Mouse (Mus musculus): ENCODE results near the gene Bmpr1b. TPM values are rescaled to one million over a fixed set of nuclear protein-coding genes. Genes with fewer than 3 reads are reported as not detected.

The Bmpr1b gene
- polyA plus RNA-seq, 1 experiment: 0.05 TPM

DNA sequence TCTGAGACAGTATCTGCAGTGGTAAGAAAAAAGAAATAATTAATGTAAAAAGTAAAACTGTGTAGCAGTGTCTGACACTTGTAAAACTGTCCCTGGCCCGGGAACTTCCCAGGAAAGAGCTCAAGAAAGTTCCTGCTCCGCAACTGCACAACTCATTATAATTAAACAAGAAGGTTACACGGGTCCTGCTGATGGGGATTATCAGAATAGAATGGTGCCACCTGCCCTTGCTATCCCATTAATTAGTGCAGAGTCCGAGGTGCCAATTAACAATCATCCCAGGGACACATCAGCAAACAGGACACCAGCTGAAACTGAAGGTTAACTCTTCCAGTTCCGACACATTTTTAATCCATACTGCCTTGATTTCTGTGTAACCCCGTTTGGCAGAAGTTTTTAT lies 216.3 kb downstream of the Bmpr1b start:
- WGBS: 82% methylated on average over 6 of the region's 6 CpGs

DNA sequence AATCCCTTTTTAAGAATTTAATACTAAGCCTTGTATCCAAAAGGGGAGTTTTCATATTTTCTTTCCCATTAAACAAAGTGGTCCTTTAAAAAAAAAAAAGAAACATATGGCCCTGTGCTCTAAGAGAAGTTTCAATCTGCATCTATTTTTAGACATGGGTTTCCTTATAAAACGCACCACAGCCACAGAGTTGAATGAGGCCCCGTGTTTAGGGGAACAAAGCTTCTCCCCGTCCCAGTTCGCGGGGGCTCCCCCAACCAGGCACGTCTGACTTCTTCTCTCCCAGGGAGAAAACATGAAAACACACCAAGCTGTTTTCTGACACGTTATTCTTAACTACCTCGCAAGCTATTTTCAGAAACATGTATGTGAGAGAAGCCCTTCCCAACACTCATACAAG lies 218.6 kb downstream of the Bmpr1b start:
- DNase-seq: no peak
- Histone ChIP-seq H3K4me1 (replicated peaks; ENCODE audit: control insufficient read depth, insufficient read depth, low read length) (no peaks in the 10 kb centered on the region), H3K27me3 (ENCODE audit: control insufficient read depth, insufficient read depth, low read length) (no peaks in the 10 kb centered on the region), H3K4me3 (ENCODE audit: control insufficient read depth, insufficient read depth, low read length) (no peak overlapping the region), H3K27ac (ENCODE audit: control insufficient read depth, insufficient read depth, low read length) (no peak overlapping the region), H3K36me3 (ENCODE audit: control insufficient read depth, insufficient read depth, low read length) (no peaks in the 10 kb centered on the region)
- 12% methylated on average over 8 of the region's 8 CpGs for WGBS
- TF ChIP-seq CTCF (IDR thresholded peaks at IDR 0.05; ENCODE audit: borderline replicate concordance, control insufficient read depth, extremely low read depth, insufficient read depth, low read length, poor library complexity) (no peak), POLR2A (IDR thresholded peaks at IDR 0.05; ENCODE audit: control insufficient read depth, extremely low read depth, insufficient read depth, low read length, poor library complexity) (no peak)

More for the DNA sequence above, 216.3 kb downstream of the Bmpr1b start:
- TF ChIP-seq CTCF (IDR thresholded peaks at IDR 0.05; ENCODE audit: borderline replicate concordance, control insufficient read depth, extremely low read depth, insufficient read depth, low read length, poor library complexity): no peak
- TF ChIP-seq POLR2A (IDR thresholded peaks at IDR 0.05; ENCODE audit: control insufficient read depth, extremely low read depth, insufficient read depth, low read length, poor library complexity): no peak
- Histone ChIP-seq H3K4me1 (replicated peaks; ENCODE audit: control insufficient read depth, insufficient read depth, low read length) (no peaks in the 10 kb centered on the region), H3K27ac (ENCODE audit: control insufficient read depth, insufficient read depth, low read length) (no peak overlapping the region), H3K27me3 (ENCODE audit: control insufficient read depth, insufficient read depth, low read length) (no peaks in the 10 kb centered on the region), H3K4me3 (ENCODE audit: control insufficient read depth, insufficient read depth, low read length) (no peak overlapping the region), H3K36me3 (ENCODE audit: control insufficient read depth, insufficient read depth, low read length) (no peaks in the 10 kb centered on the region)
- DNase-seq: no peak

DNA sequence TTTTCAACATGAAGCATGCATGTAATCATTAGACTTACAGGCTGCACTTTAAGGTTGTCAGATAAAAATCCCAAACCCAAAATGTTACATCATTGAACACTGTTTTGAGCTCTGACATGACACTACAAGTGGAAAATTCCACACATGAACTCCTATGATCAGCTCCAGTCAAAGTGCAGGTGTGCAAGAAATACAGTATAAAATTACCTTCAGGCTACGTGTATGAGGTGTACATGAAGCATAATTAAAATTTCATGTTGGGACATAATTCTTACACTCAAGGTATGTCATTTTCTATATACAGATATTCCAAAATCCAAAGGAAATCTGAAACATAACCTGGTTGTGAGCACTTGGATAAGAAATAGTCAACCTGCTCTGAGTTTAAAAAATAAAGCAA lies 220.7 kb downstream of the Bmpr1b start:
- TF ChIP-seq POLR2A (IDR thresholded peaks at IDR 0.05; ENCODE audit: control insufficient read depth, extremely low read depth, insufficient read depth, low read length, poor library complexity): no peak
- no peak for TF ChIP-seq CTCF (IDR thresholded peaks at IDR 0.05; ENCODE audit: borderline replicate concordance, control insufficient read depth, extremely low read depth, insufficient read depth, low read length, poor library complexity)
- WGBS: 97% methylated on average over 1 of the region's 1 CpGs
- Histone ChIP-seq H3K4me1 (replicated peaks; ENCODE audit: control insufficient read depth, insufficient read depth, low read length) (no peaks in the 10 kb centered on the region), H3K4me3 (ENCODE audit: control insufficient read depth, insufficient read depth, low read length) (no peak overlapping the region), H3K36me3 (ENCODE audit: control insufficient read depth, insufficient read depth, low read length) (no peaks in the 10 kb centered on the region), H3K27ac (ENCODE audit: control insufficient read depth, insufficient read depth, low read length) (no peak overlapping the region), H3K27me3 (ENCODE audit: control insufficient read depth, insufficient read depth, low read length) (no peaks in the 10 kb centered on the region)
- no peak for DNase-seq

DNA sequence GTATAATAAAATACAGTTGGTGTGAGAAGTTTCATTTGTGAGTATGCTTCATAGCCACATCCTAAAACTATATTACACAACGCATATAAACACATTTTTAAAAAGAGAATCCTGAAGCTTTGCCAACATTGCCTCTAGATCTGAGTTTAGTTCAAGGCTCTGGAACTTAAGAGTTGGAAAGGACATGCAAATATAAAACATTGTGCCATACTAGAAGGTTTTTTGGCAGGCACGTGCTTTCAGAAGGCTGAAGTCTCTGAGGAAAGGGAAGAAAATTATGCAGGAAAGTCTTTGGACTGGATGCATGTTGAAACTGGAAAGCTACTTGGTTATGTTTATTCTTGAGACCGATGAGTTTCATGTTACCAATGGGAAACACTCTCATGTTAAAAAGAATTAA lies 221.1 kb downstream of the Bmpr1b start:
- H3K4me3 ChIP-seq (ENCODE audit: control insufficient read depth, insufficient read depth, low read length): no peak overlapping the region
- 88% methylated on average over 3 of the region's 3 CpGs for WGBS

DNA sequence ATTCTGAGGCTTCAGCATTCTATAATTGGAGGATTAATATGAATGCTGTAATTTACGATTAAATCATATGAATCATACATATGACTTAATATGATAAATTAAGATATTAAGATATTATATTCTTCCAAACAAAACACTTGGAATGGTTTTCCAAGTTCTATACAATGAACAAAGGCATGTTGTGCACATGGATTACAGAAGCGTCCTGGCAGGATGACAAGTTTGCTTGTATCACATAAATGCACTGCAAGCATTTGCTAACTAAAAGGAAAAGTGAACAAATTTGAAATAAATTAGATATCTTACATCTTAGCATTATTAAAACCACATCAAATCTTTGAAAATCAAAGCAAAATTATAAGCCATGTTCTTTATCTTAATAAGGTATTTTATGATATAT lies 222.4 kb downstream of the Bmpr1b start:
- no peak for DNase-seq
- no peaks in the 10 kb centered on the region for H3K36me3 ChIP-seq (ENCODE audit: control insufficient read depth, insufficient read depth, low read length)
- no peak for TF ChIP-seq CTCF (IDR thresholded peaks at IDR 0.05; ENCODE audit: borderline replicate concordance, control insufficient read depth, extremely low read depth, insufficient read depth, low read length, poor library complexity)
- no peak for TF ChIP-seq POLR2A (IDR thresholded peaks at IDR 0.05; ENCODE audit: control insufficient read depth, extremely low read depth, insufficient read depth, low read length, poor library complexity)
- H3K4me1 ChIP-seq (replicated peaks; ENCODE audit: control insufficient read depth, insufficient read depth, low read length): no peaks in the 10 kb centered on the region
- 98% methylated on average over 2 of the region's 2 CpGs for WGBS
- no peak overlapping the region for H3K27ac ChIP-seq (ENCODE audit: control insufficient read depth, insufficient read depth, low read length)
- H3K27me3 ChIP-seq (ENCODE audit: control insufficient read depth, insufficient read depth, low read length): no peaks in the 10 kb centered on the region
- no peak overlapping the region for H3K4me3 ChIP-seq (ENCODE audit: control insufficient read depth, insufficient read depth, low read length)

More for the DNA sequence above, 221.1 kb downstream of the Bmpr1b start:
- Histone ChIP-seq H3K27me3 (ENCODE audit: control insufficient read depth, insufficient read depth, low read length) (no peaks in the 10 kb centered on the region), H3K36me3 (ENCODE audit: control insufficient read depth, insufficient read depth, low read length) (no peaks in the 10 kb centered on the region), H3K4me1 (replicated peaks; ENCODE audit: control insufficient read depth, insufficient read depth, low read length) (no peaks in the 10 kb centered on the region), H3K27ac (ENCODE audit: control insufficient read depth, insufficient read depth, low read length) (no peak overlapping the region)
- DNase-seq: no peak
- TF ChIP-seq CTCF (IDR thresholded peaks at IDR 0.05; ENCODE audit: borderline replicate concordance, control insufficient read depth, extremely low read depth, insufficient read depth, low read length, poor library complexity): no peak
- TF ChIP-seq POLR2A (IDR thresholded peaks at IDR 0.05; ENCODE audit: control insufficient read depth, extremely low read depth, insufficient read depth, low read length, poor library complexity): no peak

DNA sequence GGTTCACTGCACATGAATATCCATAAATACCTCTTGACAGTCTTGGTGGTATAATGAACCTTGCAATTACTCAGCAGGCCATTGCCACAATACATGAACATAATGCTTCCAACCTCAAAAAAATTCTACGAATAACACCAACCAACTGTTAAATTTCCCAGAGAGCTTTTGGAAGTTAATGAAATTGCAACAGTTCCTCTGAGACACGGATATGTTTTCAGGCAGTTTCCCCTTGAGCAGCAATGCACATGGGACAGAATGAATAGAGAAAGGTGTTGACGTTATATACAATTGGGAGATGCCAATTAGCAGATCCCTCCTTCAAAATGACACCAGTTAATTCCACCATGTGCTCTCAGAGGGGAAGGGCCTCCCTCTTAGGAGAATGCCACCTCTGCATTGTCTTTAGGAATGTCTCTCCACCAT lies 225.9 kb downstream of the Bmpr1b start:
- 94% methylated on average over 3 of the region's 3 CpGs for WGBS
- DNase-seq: no peak
- Histone ChIP-seq H3K36me3 (ENCODE audit: control insufficient read depth, insufficient read depth, low read length) (no peaks in the 10 kb centered on the region), H3K4me3 (ENCODE audit: control insufficient read depth, insufficient read depth, low read length) (no peak overlapping the region), H3K27ac (ENCODE audit: control insufficient read depth, insufficient read depth, low read length) (no peak overlapping the region), H3K4me1 (replicated peaks; ENCODE audit: control insufficient read depth, insufficient read depth, low read length) (no peaks in the 10 kb centered on the region), H3K27me3 (ENCODE audit: control insufficient read depth, insufficient read depth, low read length) (no peaks in the 10 kb centered on the region)
- no peak for TF ChIP-seq POLR2A (IDR thresholded peaks at IDR 0.05; ENCODE audit: control insufficient read depth, extremely low read depth, insufficient read depth, low read length, poor library complexity)
- TF ChIP-seq CTCF (IDR thresholded peaks at IDR 0.05; ENCODE audit: borderline replicate concordance, control insufficient read depth, extremely low read depth, insufficient read depth, low read length, poor library complexity): no peak

DNA sequence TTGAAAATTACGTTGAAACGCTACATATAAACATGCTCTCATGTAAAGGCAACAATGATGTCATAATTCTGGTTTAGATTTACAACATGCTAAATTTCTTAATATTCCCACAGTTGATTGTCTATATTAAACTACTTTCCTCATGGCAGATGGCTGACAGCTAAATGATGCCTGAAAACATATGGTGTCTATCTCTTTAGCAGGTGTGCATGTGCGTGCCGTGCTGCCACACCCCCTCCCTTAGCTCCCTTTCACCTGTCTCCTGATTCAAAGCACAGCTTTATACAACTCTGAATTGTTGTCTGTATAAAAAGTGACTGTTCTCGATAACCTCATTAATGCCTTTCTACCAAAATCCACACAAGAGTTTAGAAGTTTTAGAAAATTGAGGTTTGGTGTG lies 229.0 kb downstream of the Bmpr1b start:
- H3K4me3 ChIP-seq (ENCODE audit: control insufficient read depth, insufficient read depth, low read length): no peak overlapping the region
- TF ChIP-seq POLR2A (IDR thresholded peaks at IDR 0.05; ENCODE audit: control insufficient read depth, extremely low read depth, insufficient read depth, low read length, poor library complexity): no peak
- no peak for TF ChIP-seq CTCF (IDR thresholded peaks at IDR 0.05; ENCODE audit: borderline replicate concordance, control insufficient read depth, extremely low read depth, insufficient read depth, low read length, poor library complexity)
- no peaks in the 10 kb centered on the region for H3K4me1 ChIP-seq (replicated peaks; ENCODE audit: control insufficient read depth, insufficient read depth, low read length)
- DNase-seq: no peak
- no peak overlapping the region for H3K27ac ChIP-seq (ENCODE audit: control insufficient read depth, insufficient read depth, low read length)
- no peaks in the 10 kb centered on the region for H3K27me3 ChIP-seq (ENCODE audit: control insufficient read depth, insufficient read depth, low read length)
- WGBS: 98% methylated on average over 5 of the region's 5 CpGs
- H3K36me3 ChIP-seq (ENCODE audit: control insufficient read depth, insufficient read depth, low read length): no peaks in the 10 kb centered on the region
